Mouse (Mus musculus) myocyte (in vitro differentiated cells): ENCODE measurements at regions not wholly inside any gene's neighbourhood (a gene's known extent, or its start where the extent isn't known, plus 50 kb on each side); places are given as distances from the start of the nearest gene placed in this dataset.

Experiments used
- H3K27me3 ChIP-seq: one replicate; pipeline ENCODE4 v1.6.1; 2011; ENCODE audit not compliant: control insufficient read depth, insufficient read depth, insufficient read length
- H3K36me3 ChIP-seq: one replicate; pipeline ENCODE4 v1.6.1; 2011; ENCODE audit not compliant: control insufficient read depth, insufficient read depth
- H3K4me2 ChIP-seq: one replicate; pipeline ENCODE4 v1.6.1; 2011; ENCODE audit warnings: low read depth, control low read depth
- H3K4me3 ChIP-seq: one replicate; pipeline ENCODE4 v1.5.1; 2011; ENCODE audit warnings: mild to moderate bottlenecking, control low read depth, moderate library complexity
- H3K79me2 ChIP-seq: one replicate; pipeline ENCODE4 v1.6.1; 2011; ENCODE audit not compliant: control insufficient read depth, insufficient read depth
- H3ac ChIP-seq: one replicate; pipeline ENCODE4 v1.6.1; 2011; ENCODE audit not compliant: control insufficient read depth, insufficient read length
- CEBPB ChIP-seq: IDR thresholded peaks from 2 replicates; pipeline ENCODE4 v1.6.1; 2011; ENCODE audit warnings: mild to moderate bottlenecking, moderate library complexity; ENCODE audit not compliant: poor library complexity, insufficient read depth, severe bottlenecking
- E2F4 ChIP-seq: IDR thresholded peaks from one replicate; pipeline ENCODE4 v1.6.1; 2011; ENCODE audit warnings: mild to moderate bottlenecking, control low read depth, moderate library complexity; ENCODE audit not compliant: insufficient read depth
- MAX ChIP-seq: IDR thresholded peaks from one replicate; pipeline ENCODE4 v1.6.1; 2011; ENCODE audit warnings: low read depth, mild to moderate bottlenecking, control low read depth
- MYOD1 ChIP-seq, 3 experiments: IDR thresholded peaks; one replicate each; pipeline ENCODE4 v1.6.1; 2011; ENCODE audit warnings: control low read depth in 2 of 3, low read depth in 2 of 3, mild to moderate bottlenecking in 2 of 3, moderate library complexity in 1 of 3; ENCODE audit not compliant: insufficient read length in 2 of 3, control insufficient read depth in 1 of 3
- MYOG ChIP-seq, 3 experiments: IDR thresholded peaks; one replicate each; pipeline ENCODE4 v1.6.1; 2011; ENCODE audit warnings: control low read depth in 2 of 3, low read depth in 2 of 3, mild to moderate bottlenecking in 2 of 3; ENCODE audit not compliant: insufficient read length in 2 of 3, control insufficient read depth in 1 of 3, insufficient read depth in 1 of 3
- POLR2A ChIP-seq: IDR thresholded peaks from one replicate; pipeline ENCODE4 v1.6.1; 2011; ENCODE audit warnings: low read depth, mild to moderate bottlenecking, control low read depth, moderate library complexity; ENCODE audit not compliant: insufficient read length
- POLR2AphosphoS2 ChIP-seq: IDR thresholded peaks from one replicate; pipeline ENCODE4 v1.6.1; 2011; ENCODE audit warnings: low read depth, control low read depth; ENCODE audit not compliant: insufficient read length
- REST ChIP-seq: IDR thresholded peaks from one replicate; pipeline ENCODE4 v1.6.1; 2011; ENCODE audit warnings: mild to moderate bottlenecking, control low read depth, moderate library complexity; ENCODE audit not compliant: insufficient read depth, insufficient read length
- SRF ChIP-seq: IDR thresholded peaks from one replicate; pipeline ENCODE4 v1.6.1; 2011; ENCODE audit warnings: low read depth; ENCODE audit not compliant: control insufficient read depth, insufficient read length
- TCF12 ChIP-seq: IDR thresholded peaks from one replicate; pipeline ENCODE4 v1.6.1; 2011; ENCODE audit warnings: mild to moderate bottlenecking, control low read depth; ENCODE audit not compliant: poor library complexity, insufficient read depth, severe bottlenecking
- TCF3 ChIP-seq: IDR thresholded peaks from one replicate; pipeline ENCODE4 v1.6.1; 2011; ENCODE audit warnings: low read depth, control low read depth; ENCODE audit not compliant: insufficient read length
- USF1 ChIP-seq: IDR thresholded peaks from one replicate; pipeline ENCODE4 v1.6.1; 2011; ENCODE audit warnings: low read depth, mild to moderate bottlenecking, control low read depth, moderate library complexity

DNA sequence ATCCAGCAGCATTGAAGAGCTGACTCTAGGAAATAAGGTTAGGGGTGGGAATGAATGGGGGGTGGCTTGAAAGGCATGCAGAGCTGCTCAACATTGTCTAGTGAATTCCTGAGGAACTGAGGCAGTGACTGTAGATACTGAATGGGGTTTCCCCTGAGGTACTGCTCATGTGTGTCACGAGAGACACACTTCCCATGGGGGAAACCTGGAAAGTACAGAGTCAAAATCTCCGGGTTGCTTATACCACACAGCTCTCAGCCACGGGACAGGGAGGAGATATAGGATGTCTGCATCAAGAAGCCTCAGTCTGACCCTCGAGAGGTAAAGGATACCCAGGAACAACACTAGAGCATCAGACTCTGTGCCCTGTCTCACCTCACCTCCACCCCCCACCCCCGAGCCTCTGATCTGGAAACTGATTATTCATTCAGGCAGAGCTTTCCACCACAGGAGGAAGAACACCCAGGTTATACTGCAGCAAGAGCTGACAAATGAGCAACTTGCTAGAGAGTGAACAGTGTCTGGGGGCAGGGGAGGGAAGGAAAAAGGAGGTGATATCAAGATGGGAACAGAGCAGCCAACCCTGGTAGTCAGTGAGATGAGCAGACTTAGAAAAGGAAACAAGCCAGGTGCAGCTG is 102.3 kb upstream of the Nfe2l3 start:
- H3K79me2 ChIP-seq, result no peaks in the 10 kb centered on the region
- no peaks in the 10 kb centered on the region for H3K36me3 ChIP-seq
- no peak for TF ChIP-seq USF1
- no peak for TF ChIP-seq POLR2A
- no peak for TF ChIP-seq TCF3
- no peak for TF ChIP-seq E2F4
- TF ChIP-seq SRF, result no peak
- no peak for TF ChIP-seq MYOD1 (IDR thresholded peaks at IDR 0.05; ENCODE audit: control insufficient read depth in 1 of 3, insufficient read length in 2 of 3, low read depth in 2 of 3)
- TF ChIP-seq MYOG (IDR thresholded peaks at IDR 0.05; ENCODE audit: control insufficient read depth in 1 of 3, insufficient read depth in 1 of 3, insufficient read length in 2 of 3, low read depth in 2 of 3), result no peak
- TF ChIP-seq REST, result no peak
- TF ChIP-seq POLR2AphosphoS2, result no peak
- no peak for TF ChIP-seq CEBPB
- TF ChIP-seq TCF12, result no peak
- no peak for TF ChIP-seq MAX
- H3K27me3 ChIP-seq, result no peaks in the 10 kb centered on the region
- no peak overlapping the region for H3ac ChIP-seq
- no peak overlapping the region for H3K4me3 ChIP-seq
- H3K4me2 ChIP-seq, result no peak overlapping the region

DNA sequence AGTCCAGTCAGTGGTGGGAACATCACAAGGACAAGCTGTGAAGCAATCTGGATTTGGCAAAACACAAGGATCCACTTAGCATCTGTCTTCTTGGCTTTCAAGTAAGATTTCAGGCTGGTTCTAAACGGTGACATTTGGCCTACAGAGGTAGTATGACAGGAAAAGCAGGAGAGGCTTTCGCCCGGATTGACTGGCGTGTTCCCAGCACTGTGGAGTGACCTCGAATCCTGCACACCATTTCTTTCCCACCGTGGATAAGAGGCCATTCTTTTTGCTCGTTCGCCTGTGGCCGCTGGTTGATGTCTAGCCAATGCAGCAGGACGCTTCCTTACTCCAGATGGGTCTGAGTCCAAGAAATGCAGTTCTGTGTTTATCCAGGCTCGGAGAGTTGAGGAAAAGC is 99.6 kb upstream of the Nfe2l3 start:
- Histone ChIP-seq H3K4me3 (no peak overlapping the region), H3K4me2 (no peak overlapping the region), H3ac (no peak overlapping the region)

DNA sequence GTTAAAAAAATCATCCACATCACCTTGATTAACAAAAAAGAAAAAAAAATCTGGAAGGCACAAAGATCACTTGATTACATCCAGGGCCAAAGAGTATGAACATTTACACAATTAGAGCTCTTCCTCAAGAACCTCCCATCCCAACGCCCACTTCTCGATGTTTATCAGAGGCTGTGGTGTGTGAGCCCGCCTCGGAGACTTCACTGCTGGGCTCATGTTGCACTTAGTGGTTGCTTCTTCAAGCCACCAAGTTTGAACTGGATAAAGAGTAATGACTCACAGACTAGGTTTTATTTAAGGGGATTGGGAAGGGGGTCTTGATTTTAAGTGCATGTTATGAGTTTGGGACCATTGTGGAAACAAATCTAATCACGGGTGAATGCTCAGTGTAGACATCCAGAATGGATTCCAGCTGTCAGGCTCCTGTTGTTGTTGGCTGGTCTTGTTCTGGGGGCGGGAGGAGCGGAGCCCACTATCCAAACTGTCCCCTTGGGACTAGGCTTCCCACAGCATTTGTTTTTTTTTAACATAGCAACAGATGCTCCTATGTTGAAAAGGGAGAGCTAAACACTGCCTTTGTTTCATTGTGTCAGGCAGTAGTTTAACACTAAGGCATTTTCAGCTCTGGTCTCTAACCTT is 98.6 kb upstream of the Nfe2l3 start:
- Histone ChIP-seq H3K79me2 (no peaks in the 10 kb centered on the region), H3K4me2 (peak overlapping the region; percentile 57), H3K36me3 (no peaks in the 10 kb centered on the region), H3K27me3 (no peaks in the 10 kb centered on the region), H3ac (no peak overlapping the region), H3K4me3 (no peak overlapping the region)
- peak in 1 of 3 experiments; percentile 23 for TF ChIP-seq MYOG (IDR thresholded peaks at IDR 0.05; ENCODE audit: control insufficient read depth in 1 of 3, insufficient read depth in 1 of 3, insufficient read length in 2 of 3, low read depth in 2 of 3)
- no peak for TF ChIP-seq TCF12
- TF ChIP-seq MYOD1 (IDR thresholded peaks at IDR 0.05; ENCODE audit: control insufficient read depth in 1 of 3, insufficient read length in 2 of 3, low read depth in 2 of 3), result peak in 2 of 3 experiments; percentile 46

More for the DNA sequence above, 99.6 kb upstream of the Nfe2l3 start:
- no peaks in the 10 kb centered on the region for H3K27me3 ChIP-seq
- H3K36me3 ChIP-seq, result no peaks in the 10 kb centered on the region
- no peak for TF ChIP-seq TCF3
- TF ChIP-seq CEBPB, result no peak
- no peak for TF ChIP-seq SRF
- TF ChIP-seq POLR2A, result no peak
- no peak for TF ChIP-seq TCF12
- no peak for TF ChIP-seq POLR2AphosphoS2
- no peak for TF ChIP-seq MYOD1 (IDR thresholded peaks at IDR 0.05; ENCODE audit: control insufficient read depth in 1 of 3, insufficient read length in 2 of 3, low read depth in 2 of 3)
- no peak for TF ChIP-seq MAX
- no peak for TF ChIP-seq REST
- no peak for TF ChIP-seq MYOG (IDR thresholded peaks at IDR 0.05; ENCODE audit: control insufficient read depth in 1 of 3, insufficient read depth in 1 of 3, insufficient read length in 2 of 3, low read depth in 2 of 3)
- no peak for TF ChIP-seq USF1
- no peak for TF ChIP-seq E2F4
- H3K79me2 ChIP-seq, result no peaks in the 10 kb centered on the region

DNA sequence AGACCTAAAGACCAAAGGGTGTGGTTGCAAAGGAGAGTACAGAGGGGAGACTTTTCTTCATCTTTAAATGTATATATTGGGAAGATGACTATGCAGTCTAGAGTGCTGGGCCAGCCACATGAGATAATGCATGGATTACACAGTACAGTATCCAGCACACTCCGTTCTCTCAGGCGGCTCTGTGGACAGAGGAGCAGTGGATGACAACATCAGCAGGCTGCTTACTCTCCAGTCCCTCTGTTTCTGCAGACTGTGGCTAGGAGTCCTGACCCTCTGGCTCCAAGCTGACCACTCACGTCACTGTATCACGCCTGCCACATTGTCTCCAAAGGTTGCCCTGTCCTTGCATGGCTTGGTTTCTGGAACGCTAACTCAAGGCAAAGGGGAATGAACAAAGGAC is 97.2 kb upstream of the Nfe2l3 start:
- H3ac ChIP-seq, result no peak overlapping the region
- no peak overlapping the region for H3K4me3 ChIP-seq
- H3K79me2 ChIP-seq, result no peaks in the 10 kb centered on the region
- H3K36me3 ChIP-seq, result no peaks in the 10 kb centered on the region
- H3K27me3 ChIP-seq, result no peaks in the 10 kb centered on the region
- TF ChIP-seq MYOD1 (IDR thresholded peaks at IDR 0.05; ENCODE audit: control insufficient read depth in 1 of 3, insufficient read length in 2 of 3, low read depth in 2 of 3) (no peak), POLR2A (no peak), E2F4 (no peak), USF1 (no peak), CEBPB (no peak), SRF (no peak), MAX (no peak), TCF3 (no peak), TCF12 (no peak), POLR2AphosphoS2 (no peak), REST (no peak), MYOG (IDR thresholded peaks at IDR 0.05; ENCODE audit: control insufficient read depth in 1 of 3, insufficient read depth in 1 of 3, insufficient read length in 2 of 3, low read depth in 2 of 3) (no peak)
- H3K4me2 ChIP-seq, result no peak overlapping the region

DNA sequence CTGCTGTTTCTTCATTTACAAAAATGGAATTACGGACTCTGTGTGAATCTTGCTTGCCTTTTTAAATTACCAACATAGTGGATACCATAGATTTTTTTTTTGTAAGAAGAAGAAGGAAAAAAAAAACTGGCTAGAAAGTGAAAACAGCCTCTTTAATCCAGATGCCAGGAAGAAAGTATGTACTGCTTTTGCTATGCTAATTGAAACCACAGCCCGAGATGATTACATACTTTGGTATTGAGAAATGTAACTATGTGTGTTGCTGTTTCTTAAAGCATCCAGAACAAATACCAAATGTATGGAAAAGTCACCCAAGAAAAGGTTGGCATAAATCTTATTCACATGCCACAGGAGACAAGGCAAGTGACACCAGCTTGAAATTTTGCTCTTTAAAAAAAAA is 93.2 kb upstream of the Nfe2l3 start:
- H3ac ChIP-seq, result no peak overlapping the region
- H3K27me3 ChIP-seq, result no peaks in the 10 kb centered on the region
- H3K4me3 ChIP-seq, result no peak overlapping the region
- no peaks in the 10 kb centered on the region for H3K36me3 ChIP-seq
- TF ChIP-seq E2F4, result no peak
- TF ChIP-seq MYOD1 (IDR thresholded peaks at IDR 0.05; ENCODE audit: control insufficient read depth in 1 of 3, insufficient read length in 2 of 3, low read depth in 2 of 3), result no peak
- TF ChIP-seq POLR2A, result no peak
- no peak for TF ChIP-seq MAX
- no peak for TF ChIP-seq CEBPB
- TF ChIP-seq TCF12, result no peak
- no peak for TF ChIP-seq REST
- no peak for TF ChIP-seq MYOG (IDR thresholded peaks at IDR 0.05; ENCODE audit: control insufficient read depth in 1 of 3, insufficient read depth in 1 of 3, insufficient read length in 2 of 3, low read depth in 2 of 3)
- no peak for TF ChIP-seq TCF3
- TF ChIP-seq USF1, result no peak
- H3K4me2 ChIP-seq, result no peak overlapping the region
- no peaks in the 10 kb centered on the region for H3K79me2 ChIP-seq
